Mouse (Mus musculus) embryonic facial prominence, embryonic 10.5 days (tissue): ENCODE data around the gene Fmnl1. TPM values are rescaled to one million over a fixed set of nuclear protein-coding genes. Genes with fewer than 3 reads are reported as not detected.

ENCODE experiments used
- DNase-seq: peaks from one replicate; pipeline ENCODE4 v3.0.0-alpha.2; 2017; ENCODE audit warnings: low spot score
- H3K27ac ChIP-seq: fragments of 300-500 bp; sonication (generic); replicated peaks from 2 replicates; pipeline ENCODE4 v1.5.1; 2016; ENCODE audit warnings: mild to moderate bottlenecking
- H3K27me3 ChIP-seq: fragments of 300-500 bp; sonication (generic); replicated peaks from 2 replicates; pipeline ENCODE4 v1.6.1; 2016; ENCODE audit warnings: low read depth, mild to moderate bottlenecking; ENCODE audit not compliant: poor library complexity, severe bottlenecking
- H3K36me3 ChIP-seq: fragments of 300-500 bp; sonication (generic); replicated peaks from 2 replicates; pipeline ENCODE4 v1.6.1; 2016; ENCODE audit warnings: mild to moderate bottlenecking, moderate library complexity
- H3K4me1 ChIP-seq: fragments of 300-500 bp; sonication (generic); 2 replicates; pipeline ENCODE4 v1.6.1; 2016
- H3K4me3 ChIP-seq: fragments of 300-500 bp; sonication (generic); 2 replicates; pipeline ENCODE4 v1.5.1; 2016; ENCODE audit warnings: mild to moderate bottlenecking, moderate library complexity
- H3K9me3 ChIP-seq: fragments of 300-500 bp; sonication (generic); 2 replicates; pipeline ENCODE4 v1.6.1; 2016; ENCODE audit warnings: mild to moderate bottlenecking
- WGBS: fragments of 180-500 bp; shearing (Covaris S2); methylation state at CpG from one replicate; pipeline ENCODE4 v1.1.7; 2016; 5-methylcytosine and 5-hydroxymethylcytosine counted together
- polyA plus RNA-seq: library from polyadenylated mRNA; unstranded; fragments of >200 nt; fragmentation: Nextera tagmentation; extraction: Ambion mirVana; gene quantifications from 2 replicates; pipeline ENCODE4 v1.2.1, GENCODE M21; 2016

The Fmnl1 gene
- polyA plus RNA-seq, 1 experiment from 2014 or later: 0.67 TPM

GRCm38 (mm10) chr11:103237757-103238156 lies 66.8 kb downstream of the Fmnl1 start:
- Histone ChIP-seq H3K9me3 (no peaks in the 10 kb centered on the region), H3K4me3 (no peak overlapping the region), H3K27ac (no peak overlapping the region), H3K4me1 (peaks cover 27% of the 10 kb centered on the region), H3K27me3 (no peaks in the 10 kb centered on the region), H3K36me3 (peaks cover 56% of the 10 kb centered on the region)
- no peak for DNase-seq
- 73% methylated on average over 9 of the region's 9 CpGs for WGBS

GRCm38 (mm10) chr11:103240740-103241139 lies 69.8 kb downstream of the Fmnl1 start:
- DNase-seq: no peak
- Histone ChIP-seq H3K4me3 (no peak overlapping the region), H3K36me3 (peaks cover 55% of the 10 kb centered on the region), H3K4me1 (peaks cover 15% of the 10 kb centered on the region), H3K27ac (no peak overlapping the region), H3K9me3 (no peaks in the 10 kb centered on the region), H3K27me3 (no peaks in the 10 kb centered on the region)
- WGBS: 53% methylated on average over 7 of the region's 7 CpGs

GRCm38 (mm10) chr11:103244856-103245255 lies 73.9 kb downstream of the Fmnl1 start:
- no peaks in the 10 kb centered on the region for H3K9me3 ChIP-seq
- 95% methylated on average over 4 of the region's 4 CpGs for WGBS
- no peak overlapping the region for H3K4me3 ChIP-seq
- DNase-seq: no peak
- no peak overlapping the region for H3K27ac ChIP-seq
- H3K27me3 ChIP-seq: peaks cover 2% of the 10 kb centered on the region
- H3K4me1 ChIP-seq: peaks cover 49% of the 10 kb centered on the region
- H3K36me3 ChIP-seq: peaks cover 16% of the 10 kb centered on the region

- H3K27ac ChIP-seq: 0 out of 2 replicates have a peak overlapping the region, but pooled peaks have one; percentile 30
These were observed 75.3 kb downstream of the Fmnl1 start for GRCm38 (mm10) chr11:103246081-103246730.

GRCm38 (mm10) chr11:103246731-103247290 lies 75.9 kb downstream of the Fmnl1 start:
- Histone ChIP-seq H3K4me3 (no peak overlapping the region), H3K27ac (peak overlapping the region; percentile 30; the same call in 1 of the 2 replicates), H3K4me1 (peaks cover 43% of the 10 kb centered on the region), H3K36me3 (peaks cover 4% of the 10 kb centered on the region; the same call in 1 of the 2 replicates), H3K9me3 (no peaks in the 10 kb centered on the region), H3K27me3 (peaks cover 3% of the 10 kb centered on the region)
- 85% methylated on average over 4 of the region's 4 CpGs for WGBS
- no peak for DNase-seq

More at GRCm38 (mm10) chr11:103246081-103246730, 75.3 kb downstream of the Fmnl1 start:
- 77% methylated on average over 10 of the region's 10 CpGs for WGBS
- H3K9me3 ChIP-seq: no peaks in the 10 kb centered on the region
- H3K36me3 ChIP-seq: peaks cover 7% of the 10 kb centered on the region; the same call in 1 of the 2 replicates
- no peak overlapping the region for H3K4me3 ChIP-seq
- H3K27me3 ChIP-seq: peaks cover 3% of the 10 kb centered on the region
- DNase-seq: no peak
- H3K4me1 ChIP-seq: peaks cover 45% of the 10 kb centered on the region

GRCm38 (mm10) chr11:103247504-103248177 lies 76.7 kb downstream of the Fmnl1 start:
- Histone ChIP-seq H3K9me3 (no peaks in the 10 kb centered on the region), H3K4me1 (peaks cover 40% of the 10 kb centered on the region), H3K27me3 (peaks cover 3% of the 10 kb centered on the region), H3K36me3 (no peaks in the 10 kb centered on the region; the same call in 1 of the 2 replicates), H3K4me3 (no peak overlapping the region), H3K27ac (peak overlapping the region; percentile 32; the same call in 1 of the 2 replicates)
- no peak for DNase-seq
- 83% methylated on average over 11 of the region's 11 CpGs for WGBS

Other genes with a start within 250 kb of the Fmnl1 start
- 12.1 and 13.0 TPM in 2 replicates for gene Kif18b, start 246.0 kb upstream of the Fmnl1 start, polyA plus RNA-seq
- 1.5 and 2.7 TPM in 2 replicates for gene C1ql1, start 224.4 kb upstream of the Fmnl1 start, polyA plus RNA-seq
- 63.2 and 66.0 TPM in 2 replicates for gene Nmt1, start 142.9 kb upstream of the Fmnl1 start, polyA plus RNA-seq
- 304 and 308 TPM in 2 replicates for gene Dcakd, start 142.8 kb upstream of the Fmnl1 start, polyA plus RNA-seq
- gene Plcd3, start 69.4 kb upstream of the Fmnl1 start, polyA plus RNA-seq: 1.7 and 2.6 TPM in 2 replicates
- 6.3 and 10.1 TPM in 2 replicates for gene Acbd4, start 69.4 kb upstream of the Fmnl1 start, polyA plus RNA-seq
- gene Hexim1, start 54.9 kb upstream of the Fmnl1 start, polyA plus RNA-seq: 2.8 and 2.9 TPM in 2 replicates
- gene Hexim2, start 38.7 kb upstream of the Fmnl1 start, polyA plus RNA-seq: 8.4 and 10.9 TPM in 2 replicates
- gene 1700023F06Rik, start 37.5 kb downstream of the Fmnl1 start, polyA plus RNA-seq: 0.47 and 0.49 TPM in 2 replicates
- gene Spata32, start 47.3 kb downstream of the Fmnl1 start, polyA plus RNA-seq: not detected in 2 replicates
- gene Map3k14, start 96.4 kb downstream of the Fmnl1 start, polyA plus RNA-seq: 3.1 and 3.2 TPM in 2 replicates
- 5.3 and 5.8 TPM in 2 replicates for gene Arhgap27, start 192.6 kb downstream of the Fmnl1 start, polyA plus RNA-seq
- 8.1 and 8.9 TPM in 2 replicates for gene Plekhm1, start 241.6 kb downstream of the Fmnl1 start, polyA plus RNA-seq